Mouse (Mus musculus) cerebellum, postnatal 14 days (tissue): Measurements from ENCODE around the gene Cnrip1.
A peak's percentile ranks its signal among the peaks of the same experiment; 100 is the strongest.
"Not testable (repeated sequence)": the region's sequence is repeated elsewhere in the genome, so short reads cannot be mapped to it uniquely, and the experiment has no call there.

Experiments used
- DNase-seq, 2 experiments: peaks; one replicate each; pipeline ENCODE4 v3.0.0; 2021; ENCODE audit warnings: mixed read lengths in 2 of 2

The Cnrip1 gene

DNA sequence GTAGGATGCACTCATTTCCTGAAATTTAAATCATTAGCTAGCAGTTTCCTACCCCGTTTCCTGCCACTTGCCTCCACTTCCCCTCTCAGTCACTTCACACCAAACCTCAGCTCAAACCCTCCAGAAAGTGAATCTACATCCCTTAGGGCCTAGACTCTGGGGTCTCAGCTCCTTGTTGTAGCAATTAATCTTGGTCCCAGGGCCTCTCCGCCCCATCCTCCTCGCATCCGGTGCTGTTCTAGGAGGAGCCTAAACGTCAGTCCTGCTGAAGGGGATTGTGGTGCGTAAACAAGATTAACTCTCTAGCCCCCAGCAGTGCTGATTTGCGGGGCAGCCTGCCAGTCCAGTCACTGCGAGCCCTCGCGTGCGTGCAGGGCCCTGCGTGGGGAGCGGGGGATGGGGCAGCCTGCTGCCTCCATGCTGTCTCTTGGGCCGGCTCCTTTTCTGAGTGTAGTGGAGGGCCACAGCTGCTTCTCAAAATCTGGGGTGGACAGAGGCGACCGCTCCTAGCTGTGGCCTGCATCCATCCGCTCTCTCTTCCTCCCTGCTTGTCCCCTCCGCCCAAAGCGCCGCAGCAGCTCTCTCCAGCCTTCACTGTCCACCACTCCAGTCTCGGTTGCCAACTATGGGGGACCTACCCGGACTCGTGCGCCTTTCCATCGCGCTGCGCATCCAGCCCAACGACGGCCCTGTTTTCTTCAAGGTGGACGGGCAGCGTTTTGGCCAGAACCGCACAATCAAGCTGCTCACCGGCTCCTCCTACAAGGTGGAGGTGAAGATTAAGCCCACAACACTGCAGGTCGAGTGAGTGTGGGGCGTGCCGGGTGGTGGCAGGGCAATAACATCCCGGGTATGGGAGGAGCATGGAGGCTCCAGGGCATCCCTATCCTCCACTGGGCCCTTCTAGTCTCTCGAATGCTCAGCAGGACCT lies at the start of gene Cnrip1, which contains the start of gene Plek:
TSS of gene Cnrip1 (plus strand) at position 42 of the 931 bp plus-strand sequence.
TSS of gene Plek (minus strand) at position 837 of the 931 bp plus-strand sequence.
- DNase-seq, result peak; percentile 96 to 98

- DNase-seq, result no peak
Measured at GRCm38 (mm10) chr11:17002739-17003373, 48.5 kb upstream of the Cnrip1 start.

DNA sequence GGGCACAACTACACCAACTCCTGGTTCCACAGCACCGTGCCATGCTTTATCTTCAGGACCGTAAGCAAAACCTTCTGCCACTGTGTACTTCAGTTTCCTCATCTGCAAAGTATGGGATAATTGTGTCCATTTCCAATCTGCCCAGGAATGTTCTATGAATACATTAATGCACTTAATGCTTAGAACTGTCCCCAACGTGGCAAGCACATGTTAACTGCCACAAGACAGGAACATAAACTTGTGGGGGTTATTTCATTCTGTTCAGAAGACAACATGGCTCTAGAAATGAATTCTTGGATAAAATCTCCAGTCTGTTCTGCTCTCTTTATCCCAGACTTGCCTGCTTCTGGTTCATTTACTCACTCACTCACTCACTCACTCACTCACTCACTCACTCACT lies 47.6 kb upstream of the Cnrip1 start:
- DNase-seq, result no peak

GRCm38 (mm10) chr11:17004899-17005846 lies 46.2 kb upstream of the Cnrip1 start:
- no peak for DNase-seq

GRCm38 (mm10) chr11:17006526-17006925 lies 44.9 kb upstream of the Cnrip1 start:
- not testable (repeated sequence) for DNase-seq

DNA sequence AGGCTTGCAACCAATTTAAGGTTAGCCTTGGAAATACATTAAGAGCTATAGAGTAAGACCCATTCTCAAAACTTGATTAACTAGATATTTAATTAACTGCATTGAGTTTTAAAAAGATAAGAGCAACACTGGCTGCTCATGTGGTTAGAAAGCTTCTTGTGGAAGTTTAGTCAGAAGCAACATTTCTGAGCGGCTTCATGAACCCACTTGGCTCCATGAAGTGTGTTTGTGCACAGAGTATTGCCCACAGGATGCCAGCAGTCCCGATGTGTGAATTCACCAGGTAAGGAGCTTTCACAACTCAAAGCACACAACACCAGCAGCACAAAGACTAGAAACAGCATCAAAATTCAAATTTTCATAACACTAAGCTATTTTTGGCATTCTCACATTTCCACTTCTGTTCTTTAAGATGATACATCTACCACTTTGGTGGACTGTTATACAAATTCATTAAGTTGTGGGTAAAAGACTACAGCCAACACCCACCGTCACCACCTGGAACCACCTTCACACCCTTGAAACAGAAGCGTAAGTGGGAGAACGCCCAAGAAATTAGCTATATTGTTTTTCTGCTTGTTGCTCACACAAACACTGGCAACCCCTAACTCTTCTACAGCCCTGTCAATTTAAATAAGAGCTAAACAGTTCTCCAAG lies 43.7 kb upstream of the Cnrip1 start:
- no peak for DNase-seq

GRCm38 (mm10) chr11:17008498-17008941 lies 42.9 kb upstream of the Cnrip1 start:
- no peak for DNase-seq

DNA sequence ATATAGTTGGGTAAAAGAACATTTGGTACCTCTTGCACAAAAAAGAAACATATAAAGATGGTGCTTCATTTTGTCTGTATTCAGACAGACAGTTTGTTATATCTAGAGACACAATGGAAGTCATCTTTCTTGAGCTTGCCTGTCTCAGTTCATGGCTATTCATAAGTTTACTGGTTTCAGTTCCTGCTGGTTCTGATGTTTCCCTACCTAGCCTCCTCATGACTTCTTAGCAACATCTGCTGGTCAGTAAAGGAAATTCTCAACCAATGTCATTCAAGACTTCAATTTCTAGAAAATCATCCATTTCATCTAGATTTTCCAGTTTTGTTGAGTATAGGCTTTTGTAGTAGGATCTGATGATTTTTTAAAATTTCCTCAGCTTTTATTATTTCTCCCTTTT lies 38.4 kb upstream of the Cnrip1 start:
- DNase-seq, result no peak

GRCm38 (mm10) chr11:17019328-17019727 lies 32.1 kb upstream of the Cnrip1 start:
- no peak for DNase-seq

GRCm38 (mm10) chr11:17023206-17023605 lies 28.2 kb upstream of the Cnrip1 start:
- peak; percentile 27 to 44 for DNase-seq

GRCm38 (mm10) chr11:17023984-17024383 lies 27.4 kb upstream of the Cnrip1 start:
- DNase-seq, result no peak

DNA sequence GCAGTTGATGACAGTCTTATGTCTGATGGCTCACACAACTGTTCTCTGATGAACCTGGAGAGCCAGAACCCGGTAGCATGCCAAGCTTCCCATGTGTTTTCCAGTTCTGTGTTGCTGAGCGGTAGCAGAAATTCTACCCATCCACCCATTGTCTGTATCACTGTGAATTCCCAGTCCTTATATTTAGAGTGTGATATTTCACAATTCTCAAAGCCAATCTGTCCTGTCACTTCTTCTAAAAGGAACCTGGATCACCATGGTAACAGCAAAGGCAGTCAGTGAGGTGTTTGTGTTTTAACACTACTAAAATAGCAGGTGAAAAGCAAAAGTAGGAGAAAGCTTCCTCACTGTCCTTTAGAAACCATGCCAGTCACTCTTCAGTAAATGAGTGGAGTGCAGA lies 5.6 kb upstream of the Cnrip1 start:
- no peak for DNase-seq

DNA sequence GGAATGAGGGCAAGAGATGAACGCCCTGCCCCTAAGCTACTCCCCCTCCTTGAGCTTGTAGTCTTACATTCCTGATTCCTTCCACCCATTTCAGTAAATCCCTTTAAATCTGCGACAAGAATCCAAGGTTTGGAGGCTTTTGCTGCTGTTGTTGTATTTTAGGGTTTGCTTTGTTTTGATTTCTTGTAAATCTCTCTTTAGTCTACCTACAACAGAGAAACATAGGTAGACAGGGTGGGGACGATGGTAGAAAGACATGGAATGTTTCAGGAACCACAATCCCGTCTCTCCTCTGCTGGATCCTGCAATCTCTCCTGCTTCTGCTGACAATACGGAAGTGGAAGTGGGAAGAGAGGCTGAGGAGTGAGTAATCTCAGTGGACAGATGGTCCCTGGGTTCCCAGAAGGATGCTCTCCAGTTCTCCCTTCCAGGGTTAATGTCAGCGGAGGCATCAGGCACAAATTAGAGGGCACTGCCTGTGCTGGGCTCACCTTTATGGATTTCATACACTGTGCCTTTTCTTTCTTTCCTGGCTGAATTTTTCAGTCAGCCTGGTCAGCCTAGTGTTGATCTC lies 1.2 kb downstream of the Cnrip1 start:
- peak; percentile 65 to 69 for DNase-seq

DNA sequence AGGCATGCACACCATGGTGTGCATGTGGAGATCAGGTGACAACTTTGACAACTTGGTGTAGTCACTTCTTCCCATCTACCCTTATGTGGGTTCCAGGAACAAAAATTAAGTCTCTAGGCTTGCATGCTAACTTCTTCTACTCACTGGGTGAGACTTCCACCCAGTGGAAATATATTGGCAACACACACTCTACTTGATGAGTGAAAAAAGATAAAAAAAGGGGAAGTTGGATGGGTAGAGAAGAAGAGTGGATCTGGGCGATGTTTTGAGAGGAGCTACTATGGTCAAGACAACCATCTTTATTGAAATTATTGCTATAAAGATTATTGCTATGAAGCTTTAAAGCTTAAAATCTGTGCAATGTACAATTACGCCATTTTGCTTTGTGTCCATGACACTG lies 18.0 kb downstream of the Cnrip1 start:
- DNase-seq, result not testable (repeated sequence)

DNA sequence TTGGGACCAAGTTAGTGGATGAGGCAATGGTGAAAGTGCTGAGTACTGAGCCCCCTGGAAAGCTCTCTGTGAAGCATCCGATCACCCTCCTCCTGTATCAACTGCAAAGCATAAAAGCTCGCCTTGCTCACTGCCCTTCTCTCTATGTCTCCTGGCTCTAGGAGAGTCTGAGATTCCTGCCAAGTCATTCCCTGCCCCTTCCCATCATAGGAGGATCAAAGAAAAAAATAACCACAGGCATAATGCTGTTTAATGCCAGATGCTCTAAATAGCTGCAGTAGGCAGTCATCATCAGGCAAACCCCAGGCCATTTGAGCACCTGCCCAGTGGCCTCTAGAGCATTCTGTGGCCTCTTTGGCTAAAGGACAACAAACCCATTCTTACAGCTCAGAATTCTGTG lies 24.3 kb downstream of the Cnrip1 start:
- DNase-seq, result no peak

GRCm38 (mm10) chr11:17082086-17082485 lies 30.7 kb downstream of the Cnrip1 start:
- no peak for DNase-seq

DNA sequence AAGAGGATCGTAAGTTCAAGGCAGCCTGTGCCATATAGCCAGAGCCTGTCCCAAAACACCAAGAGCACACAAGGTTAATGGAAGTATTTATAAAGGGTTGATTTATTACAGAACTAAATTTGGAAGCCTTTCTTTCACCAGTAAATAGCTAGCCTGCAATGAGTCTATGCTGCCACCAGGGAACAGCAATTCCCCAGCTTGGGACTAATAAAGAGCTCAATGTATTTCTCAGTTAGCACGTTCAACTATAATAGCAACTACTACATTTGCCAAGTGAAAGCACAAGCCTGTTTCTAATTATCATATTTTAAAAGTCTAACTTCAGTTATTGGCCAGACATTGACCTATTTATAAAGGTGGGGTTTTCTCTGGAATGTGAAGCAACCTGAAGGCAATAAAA lies 31.6 kb downstream of the Cnrip1 start:
- peak; percentile 22 to 38 for DNase-seq

- DNase-seq, result peak; percentile 21 to 26
Measured at GRCm38 (mm10) chr11:17083455-17083854, 32.1 kb downstream of the Cnrip1 start.

- DNase-seq, result peak in 1 of 2 experiments; percentile 34
Measured at GRCm38 (mm10) chr11:17083866-17084265, 32.5 kb downstream of the Cnrip1 start.

DNA sequence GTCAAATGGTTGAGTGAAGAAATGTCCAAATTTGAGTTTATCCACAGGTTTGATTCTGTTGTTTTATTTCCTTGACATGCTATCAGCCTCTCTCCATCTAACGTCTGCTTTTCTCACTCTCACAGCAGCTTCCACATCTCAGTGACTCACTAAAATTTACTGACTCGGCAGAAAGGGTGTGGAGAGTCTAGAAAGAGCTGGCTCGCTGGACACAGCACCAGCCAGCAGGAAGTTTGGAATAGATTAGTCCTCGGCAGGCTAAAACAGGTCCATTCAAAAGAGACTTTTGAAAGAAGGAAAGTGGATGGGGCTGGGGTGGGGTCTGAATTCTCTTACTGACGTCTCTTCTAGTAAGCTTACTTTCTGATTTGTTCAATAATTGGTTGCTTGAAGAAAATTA lies 34.7 kb downstream of the Cnrip1 start:
- DNase-seq, result no peak

DNA sequence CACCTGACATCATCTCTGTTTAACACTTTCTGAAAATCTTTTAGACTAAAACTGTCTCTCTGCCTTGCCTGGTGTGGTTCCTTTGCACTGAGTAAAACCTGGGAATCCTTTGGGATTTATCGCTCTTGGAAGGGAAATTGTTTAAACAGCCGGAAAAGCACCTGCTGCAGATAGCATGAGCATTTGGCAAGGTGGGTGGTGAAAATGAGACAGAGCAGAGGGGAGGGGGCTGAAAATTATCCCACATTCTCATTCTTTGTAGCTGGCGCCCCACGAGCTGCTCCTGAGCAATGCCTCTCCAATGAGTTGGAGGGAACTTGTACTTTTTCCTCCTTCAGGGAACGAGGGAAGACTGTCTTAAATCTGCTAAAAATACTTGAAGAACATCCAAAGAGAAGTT lies 55.5 kb downstream of the Cnrip1 start:
- no peak for DNase-seq

- no peak for DNase-seq
Measured at GRCm38 (mm10) chr11:17107359-17107758, 56.0 kb downstream of the Cnrip1 start.
